ENCODE assay signal across 16 mouse cellular contexts in genomic region chr7:29433725-29434124, GRCm38 (mm10).
DNase-seq lines count a peak whose midpoint lies in the region; ATAC-seq and TF ChIP-seq lines count a peak whose summit lies in the region.
"Had no signal": no experiment of that assay in that cellular context is flagged by ENCODE, and none has a peak within 500 bp of the region (broad histone marks: within the 10 kb centered on the region; RNA-seq: fewer than 3 reads in every experiment).

No protein-coding gene starts in this region.

- H3K9me3 ChIP-seq in midbrain, embryonic 10.5 days (replicated peaks) = no peaks in the 10 kb centered on the region
- H3K9me3 ChIP-seq in midbrain, postnatal 0 days (ENCODE audit: low read length) = no peaks in the 10 kb centered on the region
- H3K9me3 ChIP-seq: embryonic facial prominence, embryonic 13.5 days; heart, embryonic 10.5 days; intestine, embryonic 15.5 days had no signal

- no peaks in the 10 kb centered on the region for H3K27me3 ChIP-seq in cerebellum, adult 2 months (ENCODE audit: control insufficient read depth, insufficient read depth, low read length)
- no peaks in the 10 kb centered on the region for H3K27me3 ChIP-seq in kidney, adult 2 months (replicated peaks; ENCODE audit: control insufficient read depth, insufficient read depth, low read length)
- H3K27me3 ChIP-seq in midbrain, embryonic 10.5 days (ENCODE audit: low read depth, poor library complexity, severe bottlenecking) = peaks cover 62% of the 10 kb centered on the region
- no peaks in the 10 kb centered on the region for H3K27me3 ChIP-seq in midbrain, postnatal 0 days (ENCODE audit: insufficient read depth, low read length)
- H3K27me3 ChIP-seq: embryonic facial prominence, embryonic 13.5 days; forebrain, embryonic 13.5 days; intestine, embryonic 15.5 days had no signal

- no peak for ATAC-seq in midbrain, postnatal 0 days (ENCODE audit: low FRiP score)
- ATAC-seq: forebrain, embryonic 13.5 days; intestine, embryonic 15.5 days had no signal

- peak; percentile 59 to 61 for DNase-seq in cerebellum, postnatal 14 days
- no peak for DNase-seq in cerebellum, adult 2 months
- DNase-seq in kidney, adult 2 months = peak; percentile 27
- no peak for DNase-seq in kidney, adult 18-20 months
- no peak for DNase-seq in midbrain, embryonic 10.5 days (ENCODE audit: low spot score)
- DNase-seq in midbrain, postnatal 0 days (ENCODE audit: low spot score) = no peak
- DNase-seq: adrenal gland, postnatal 25 days; cerebellum, adult 8-10 months; cerebellum, postnatal 36 days; heart, postnatal 10 days; heart, postnatal 4 days had no signal

- no peak overlapping the region for H3K4me3 ChIP-seq in cerebellum, adult 2 months (replicated peaks; ENCODE audit: insufficient read depth, low read depth, low read length)
- H3K4me3 ChIP-seq in kidney, adult 2 months (ENCODE audit: insufficient read depth, low read depth, low read length) = no peak overlapping the region
- no peak overlapping the region for H3K4me3 ChIP-seq in midbrain, embryonic 10.5 days
- no peak overlapping the region for H3K4me3 ChIP-seq in midbrain, postnatal 0 days (ENCODE audit: low read depth, low read length)
- H3K4me3 ChIP-seq: embryonic facial prominence, embryonic 13.5 days; forebrain, embryonic 13.5 days; heart, embryonic 10.5 days; intestine, embryonic 15.5 days had no signal

- no peak overlapping the region for H3K9ac ChIP-seq in midbrain, postnatal 0 days (replicated peaks; ENCODE audit: low read length, poor library complexity, severe bottlenecking)
- H3K9ac ChIP-seq: embryonic facial prominence, embryonic 13.5 days; forebrain, embryonic 13.5 days; hindbrain, embryonic 14.5 days; intestine, embryonic 15.5 days had no signal

- no peak for TF ChIP-seq CTCF in cerebellum, adult 2 months (IDR thresholded peaks at IDR 0.05; ENCODE audit: borderline replicate concordance, insufficient read depth, low read depth, low read length)
- no peak for TF ChIP-seq CTCF in kidney, adult 2 months (conservative IDR thresholded peaks at IDR 0.05; ENCODE audit: insufficient read depth, insufficient read length, low read depth, low read length)
- no peak for TF ChIP-seq CTCF in midbrain, postnatal 0 days (IDR thresholded peaks at IDR 0.05)

- no peak overlapping the region for H3K27ac ChIP-seq in cerebellum, adult 2 months (ENCODE audit: insufficient read depth, low read length)
- H3K27ac ChIP-seq in kidney, adult 2 months (ENCODE audit: insufficient read depth, low read depth, low read length) = no peak overlapping the region
- peak overlapping the region; percentile 76 for H3K27ac ChIP-seq in midbrain, embryonic 10.5 days (replicated peaks)
- H3K27ac ChIP-seq in midbrain, postnatal 0 days (ENCODE audit: low read depth, low read length) = no peak overlapping the region
- H3K27ac ChIP-seq: embryonic facial prominence, embryonic 13.5 days; heart, embryonic 10.5 days; hindbrain, embryonic 14.5 days; intestine, embryonic 15.5 days had no signal

- 50% methylated on average over 10 of the region's 10 CpGs for WGBS in cerebellum, adult 2 months
- WGBS in kidney, adult 2 months = 62% methylated on average over 10 of the region's 10 CpGs
- 83% methylated on average over 10 of the region's 10 CpGs for WGBS in midbrain, embryonic 10.5 days
- 81% methylated on average over 10 of the region's 10 CpGs for WGBS in midbrain, postnatal 0 days

- peaks cover 35% of the 10 kb centered on the region for H3K4me1 ChIP-seq in cerebellum, adult 2 months (ENCODE audit: control insufficient read depth, insufficient read depth, low read length)
- H3K4me1 ChIP-seq in kidney, adult 2 months (ENCODE audit: control insufficient read depth, insufficient read depth, low read length) = no peaks in the 10 kb centered on the region
- H3K4me1 ChIP-seq in midbrain, embryonic 10.5 days = peaks cover 69% of the 10 kb centered on the region
- peaks cover 13% of the 10 kb centered on the region for H3K4me1 ChIP-seq in midbrain, postnatal 0 days (ENCODE audit: insufficient read depth, low read length)

- H3K36me3 ChIP-seq in kidney, adult 2 months (ENCODE audit: control insufficient read depth, insufficient read depth, low read length) = no peaks in the 10 kb centered on the region
- no peaks in the 10 kb centered on the region for H3K36me3 ChIP-seq in midbrain, embryonic 10.5 days
- H3K36me3 ChIP-seq in midbrain, postnatal 0 days (ENCODE audit: insufficient read depth, low read length) = no peaks in the 10 kb centered on the region
- H3K36me3 ChIP-seq: heart, embryonic 10.5 days; intestine, embryonic 15.5 days had no signal

- no peak for TF ChIP-seq POLR2A in cerebellum, adult 2 months (IDR thresholded peaks at IDR 0.05; ENCODE audit: borderline replicate concordance, insufficient read depth, low read length)
- no peak for TF ChIP-seq POLR2A in kidney, adult 2 months (IDR thresholded peaks at IDR 0.05; ENCODE audit: low read depth, low read length)

- H3K4me2 ChIP-seq in midbrain, postnatal 0 days (ENCODE audit: low read depth, low read length, poor library complexity, severe bottlenecking) = no peak overlapping the region
- H3K4me2 ChIP-seq: embryonic facial prominence, embryonic 13.5 days; forebrain, embryonic 13.5 days; hindbrain, embryonic 14.5 days; intestine, embryonic 15.5 days had no signal

Comparison
In these comparisons a context has a peak if more than half of its experiments do, and no peak if none do; other contexts are left out.
1. DNase-seq: peak in cerebellum, postnatal 14 days (2 of 2) and kidney, adult 2 months (single experiment); none in cerebellum, adult 2 months (0 of 2), kidney, adult 18-20 months (single experiment), midbrain, embryonic 10.5 days (single experiment) and midbrain, postnatal 0 days (single experiment).